Comparison of ENCODE assay signal across 8 mouse cellular contexts in genomic region chr6:66535028-66535862, GRCm38 (mm10). TPM values are rescaled to one million over a fixed set of nuclear protein-coding genes. Genes with fewer than 3 reads are reported as not detected.
DNase-seq lines count a peak whose midpoint lies in the region; ATAC-seq and TF ChIP-seq lines count a peak whose summit lies in the region.

Mad2l1 (plus strand) TSS chr6:66535390.

- TF ChIP-seq POLR2A in brain, embryonic 14.5 days (IDR thresholded peaks at IDR 0.05; ENCODE audit: borderline replicate concordance, extremely low read depth, insufficient read depth, insufficient read length, poor library complexity, severe bottlenecking): peak; percentile 29; the same call in 1 of the 2 replicates
- TF ChIP-seq POLR2A in liver, adult 2 months (IDR thresholded peaks at IDR 0.05; ENCODE audit: extremely low read depth, insufficient read depth, low read length): peak; percentile 21; the same call in 1 of the 2 replicates
- peak; percentile 85 for TF ChIP-seq POLR2A in myocyte (IDR thresholded peaks at IDR 0.05; ENCODE audit: insufficient read length, low read depth)

- H3K36me3 ChIP-seq in C2C12 (ENCODE audit: control insufficient read depth, insufficient read depth): peaks cover 30% of the 10 kb centered on the region
- peaks cover 40% of the 10 kb centered on the region for H3K36me3 ChIP-seq in erythroblast, embryonic 14.5 days (ENCODE audit: control insufficient read depth)
- H3K36me3 ChIP-seq in heart, embryonic 11.5 days (ENCODE audit: control insufficient read depth, insufficient read depth, low read length): no peaks in the 10 kb centered on the region; the same call in 1 of the 2 replicates
- peaks cover 15% of the 10 kb centered on the region; the same call in 1 of the 2 replicates for H3K36me3 ChIP-seq in kidney, embryonic 16.5 days (ENCODE audit: insufficient read depth, low read length)
- no peaks in the 10 kb centered on the region for H3K36me3 ChIP-seq in liver, adult 2 months (ENCODE audit: control insufficient read depth, insufficient read depth, low read length)
- H3K36me3 ChIP-seq in myocyte (ENCODE audit: control insufficient read depth, insufficient read depth): peaks cover 9% of the 10 kb centered on the region
- H3K36me3 ChIP-seq in splenic B cell, adult 2 months (ENCODE audit: control insufficient read depth, insufficient read depth, low read length, poor library complexity, severe bottlenecking): peaks cover 6% of the 10 kb centered on the region; the same call in 1 of the 2 replicates

- DNase-seq in brain, embryonic 14.5 days (ENCODE audit: low read depth): peak; percentile 100
- DNase-seq in liver, adult 2 months (ENCODE audit: extremely low read depth, low read depth, low spot score): peak; percentile 98
- peak; percentile 98 for DNase-seq in splenic B cell, adult 2 months (ENCODE audit: low read depth, low spot score)

- peak within 1 kb of the TSS; percentile 87 for H3ac ChIP-seq in C2C12 (ENCODE audit: control insufficient read depth, insufficient read length, low read depth)
- H3ac ChIP-seq in myocyte (ENCODE audit: control insufficient read depth, insufficient read length): peak within 1 kb of the TSS; percentile 42

- H3K9ac ChIP-seq in heart, embryonic 11.5 days (ENCODE audit: low read depth, low read length): peak within 1 kb of the TSS; percentile 85
- H3K9ac ChIP-seq in kidney, embryonic 16.5 days (replicated peaks; ENCODE audit: low read length): peak within 1 kb of the TSS; percentile 79
- peak within 1 kb of the TSS; percentile 63 for H3K9ac ChIP-seq in liver, adult 2 months (ENCODE audit: low read depth, low read length)

- H3K4me2 ChIP-seq in heart, embryonic 11.5 days: peak within 1 kb of the TSS; percentile 76
- H3K4me2 ChIP-seq in kidney, embryonic 16.5 days (replicated peaks; ENCODE audit: low read depth, low read length): peak within 1 kb of the TSS; percentile 72
- peak within 1 kb of the TSS; percentile 91 for H3K4me2 ChIP-seq in myocyte (ENCODE audit: low read depth)

- WGBS in heart, embryonic 11.5 days (ENCODE audit: insufficient replicate concordance): under 1% methylated on average over 57 of the region's 57 CpGs
- under 1% methylated on average over 57 of the region's 57 CpGs for WGBS in kidney, embryonic 16.5 days
- WGBS in liver, adult 2 months: under 1% methylated on average over 57 of the region's 57 CpGs

- H3K4me1 ChIP-seq in erythroblast, embryonic 14.5 days (ENCODE audit: control insufficient read depth): peaks cover 23% of the 10 kb centered on the region
- H3K4me1 ChIP-seq in heart, embryonic 11.5 days (ENCODE audit: control insufficient read depth, insufficient read depth, low read length): peaks cover 9% of the 10 kb centered on the region; the same call in 1 of the 2 replicates
- peaks cover 18% of the 10 kb centered on the region for H3K4me1 ChIP-seq in kidney, embryonic 16.5 days (ENCODE audit: insufficient read depth, low read length)
- peaks cover 3% of the 10 kb centered on the region; the same call in 1 of the 2 replicates for H3K4me1 ChIP-seq in liver, adult 2 months (ENCODE audit: control insufficient read depth, insufficient read depth, low read length)

- H3K4me3 ChIP-seq in C2C12 (ENCODE audit: insufficient read depth, poor library complexity, severe bottlenecking) (peak within 1 kb of the TSS; percentile 72), myocyte (peak within 1 kb of the TSS; percentile 71)
- H3K4me3 ChIP-seq in erythroblast, embryonic 14.5 days (replicated peaks): peak within 1 kb of the TSS; percentile 70
- peak within 1 kb of the TSS; percentile 82 for H3K4me3 ChIP-seq in heart, embryonic 11.5 days (ENCODE audit: low read depth, low read length)
- H3K4me3 ChIP-seq in kidney, embryonic 16.5 days (ENCODE audit: low read length): peak within 1 kb of the TSS; percentile 89
- H3K4me3 ChIP-seq in liver, adult 2 months (ENCODE audit: insufficient read depth, low read depth, low read length): peak within 1 kb of the TSS; percentile 89

- peaks cover 26% of the 10 kb centered on the region for H3K79me3 ChIP-seq in C2C12 (ENCODE audit: low read depth)

- H3K79me2 ChIP-seq in C2C12 (ENCODE audit: control insufficient read depth, insufficient read depth): peaks cover 33% of the 10 kb centered on the region
- H3K79me2 ChIP-seq in liver, adult 2 months (ENCODE audit: control insufficient read depth, insufficient read depth, low read length): no peaks in the 10 kb centered on the region
- peaks cover 20% of the 10 kb centered on the region for H3K79me2 ChIP-seq in myocyte (ENCODE audit: control insufficient read depth, insufficient read depth)

- peak; percentile 98 for ATAC-seq in heart, embryonic 11.5 days (replicated peaks; ENCODE audit: insufficient number of reproducible peaks, low FRiP score, low TSS enrichment)
- peak; percentile 99 for ATAC-seq in kidney, embryonic 16.5 days (ENCODE audit: low FRiP score, low TSS enrichment)

- no peak for TF ChIP-seq CTCF in C2C12 (IDR thresholded peaks at IDR 0.05; ENCODE audit: control insufficient read depth, insufficient read depth, insufficient read length)
- TF ChIP-seq CTCF in brain, embryonic 14.5 days (IDR thresholded peaks at IDR 0.05; ENCODE audit: borderline replicate concordance, extremely low read depth, insufficient read depth, insufficient read length): no peak
- TF ChIP-seq CTCF in liver, adult 2 months (IDR thresholded peaks at IDR 0.05; ENCODE audit: low read depth, low read length): peak; percentile 13; the same call in 1 of the 2 replicates

- H3K27ac ChIP-seq in heart, embryonic 11.5 days (ENCODE audit: low read depth, low read length): peak within 1 kb of the TSS; percentile 89
- H3K27ac ChIP-seq in kidney, embryonic 16.5 days (ENCODE audit: low read length): peak within 1 kb of the TSS; percentile 91
- H3K27ac ChIP-seq in liver, adult 2 months (replicated peaks; ENCODE audit: insufficient read depth, low read depth, low read length): peak within 1 kb of the TSS; percentile 19; the same call in 1 of the 2 replicates

- H3K27me3 ChIP-seq in C2C12 (ENCODE audit: control insufficient read depth, insufficient read depth, insufficient read length): no peaks in the 10 kb centered on the region
- no peaks in the 10 kb centered on the region for H3K27me3 ChIP-seq in erythroblast, embryonic 14.5 days (ENCODE audit: control insufficient read depth)
- no peaks in the 10 kb centered on the region for H3K27me3 ChIP-seq in heart, embryonic 11.5 days (ENCODE audit: control insufficient read depth, insufficient read depth, low read length)
- no peaks in the 10 kb centered on the region for H3K27me3 ChIP-seq in kidney, embryonic 16.5 days (ENCODE audit: insufficient read depth, low read length)
- no peaks in the 10 kb centered on the region for H3K27me3 ChIP-seq in liver, adult 2 months (ENCODE audit: control insufficient read depth, insufficient read depth, low read length)
- no peaks in the 10 kb centered on the region for H3K27me3 ChIP-seq in myocyte (ENCODE audit: control insufficient read depth, insufficient read depth, insufficient read length)
- no peaks in the 10 kb centered on the region for H3K27me3 ChIP-seq in splenic B cell, adult 2 months (ENCODE audit: control insufficient read depth, insufficient read depth, low read length, poor library complexity, severe bottlenecking)

- no peaks in the 10 kb centered on the region for H3K9me3 ChIP-seq in erythroblast, embryonic 14.5 days (ENCODE audit: control insufficient read depth, low read length)
- H3K9me3 ChIP-seq in heart, embryonic 11.5 days (replicated peaks; ENCODE audit: control insufficient read depth, low read length): no peaks in the 10 kb centered on the region
- H3K9me3 ChIP-seq in kidney, embryonic 16.5 days (ENCODE audit: low read length): no peaks in the 10 kb centered on the region

TF ChIP-seq in C2C12, 6 proteins besides CTCF, POLR2A, EP300 and RAD21:
- TF ChIP-seq MYOD1 (IDR thresholded peaks at IDR 0.05; ENCODE audit: control insufficient read depth, insufficient read length, low read depth) (no peak), MAX (IDR thresholded peaks at IDR 0.05) (no peak), CEBPB (IDR thresholded peaks at IDR 0.05; ENCODE audit: low read depth) (no peak), FOSL1 (IDR thresholded peaks at IDR 0.05; ENCODE audit: insufficient read depth, low read length, poor library complexity, severe bottlenecking) (no peak), USF1 (IDR thresholded peaks at IDR 0.05; ENCODE audit: low read depth) (no peak), MYOG (IDR thresholded peaks at IDR 0.05; ENCODE audit: control insufficient read depth, extremely low read depth, insufficient read length) (no peak)

TF ChIP-seq in myocyte, 11 proteins besides CTCF, POLR2A, EP300 and RAD21:
- TF ChIP-seq MYOG (IDR thresholded peaks at IDR 0.05; ENCODE audit: control insufficient read depth in 1 of 3, insufficient read depth in 1 of 3, insufficient read length in 2 of 3, low read depth in 2 of 3) (peak in 1 of 3 experiments; percentile 11), TCF3 (IDR thresholded peaks at IDR 0.05; ENCODE audit: insufficient read length, low read depth) (no peak), MAX (IDR thresholded peaks at IDR 0.05; ENCODE audit: low read depth) (no peak), E2F4 (IDR thresholded peaks at IDR 0.05; ENCODE audit: insufficient read depth) (peak; percentile 94), TCF12 (IDR thresholded peaks at IDR 0.05; ENCODE audit: insufficient read depth, poor library complexity, severe bottlenecking) (no peak), REST (IDR thresholded peaks at IDR 0.05; ENCODE audit: insufficient read depth, insufficient read length) (no peak), SRF (IDR thresholded peaks at IDR 0.05; ENCODE audit: control insufficient read depth, insufficient read length, low read depth) (no peak), POLR2AphosphoS2 (IDR thresholded peaks at IDR 0.05; ENCODE audit: insufficient read length, low read depth) (peak; percentile 92), USF1 (IDR thresholded peaks at IDR 0.05; ENCODE audit: low read depth) (no peak), MYOD1 (IDR thresholded peaks at IDR 0.05; ENCODE audit: control insufficient read depth in 1 of 3, insufficient read length in 2 of 3, low read depth in 2 of 3) (no peak), CEBPB (IDR thresholded peaks at IDR 0.05; ENCODE audit: insufficient read depth, poor library complexity, severe bottlenecking) (no peak)

RNA-seq across cellular contexts. Expression of gene Mad2l1, which starts in this region (rescaled TPM):
- polyA plus RNA-seq in C2C12 (2012; fragmentation: generic; extraction: Trizol): 49.0 TPM
- 24.3 and 40.0 TPM in 2 replicates for polyA plus RNA-seq in brain, embryonic 14.5 days (2012; rRNA removed)
- polyA plus RNA-seq in erythroblast, embryonic 14.5 days (2012): 0.69 and 1.2 TPM in 2 replicates
- polyA plus RNA-seq in heart, embryonic 11.5 days (2014; fragmentation: Nextera tagmentation; extraction: Ambion mirVana): 84.5 and 85.1 TPM in 2 replicates
- 91.0 and 93.8 TPM in 2 replicates for polyA plus RNA-seq in kidney, embryonic 16.5 days (2015; fragmentation: Nextera tagmentation; extraction: Ambion mirVana)
- 2.1 and 4.6 TPM in 2 replicates for total RNA-seq in liver, adult 2 months (2014; rRNA removed)
- polyA plus RNA-seq in liver, adult 2 months (2012; rRNA removed): 0.57 and 0.65 TPM in 2 replicates
- polyA plus RNA-seq in myocyte (2012; fragmentation: generic; extraction: Trizol): 16.0 TPM

Comparison
In these comparisons a context has a peak if more than half of its experiments do, and no peak if none do; other contexts are left out.
1. Peak in every context shown above with its lines: DNase-seq, ATAC-seq, H3K4me3 ChIP-seq and H3K27ac ChIP-seq.
2. POLR2A ChIP-seq: peak in every context shown above with its lines; median percentile 85 in myocyte; 29 in brain, embryonic 14.5 days; 21 in liver, adult 2 months.
3. H3K27ac ChIP-seq: peak in every context shown above with its lines; median percentile 91 in kidney, embryonic 16.5 days; 89 in heart, embryonic 11.5 days; 19 in liver, adult 2 months.